Mouse (Mus musculus) gastrocnemius, adult 8-10 months (tissue): Measurements from ENCODE around the gene Pds5b. TPM values are rescaled to one million over a fixed set of nuclear protein-coding genes. Genes with fewer than 3 reads are reported as not detected.
"Not testable (repeated sequence)": the region's sequence is repeated elsewhere in the genome, so short reads cannot be mapped to it uniquely, and the experiment has no call there.

Source experiments
- DNase-seq, 2 experiments: peaks; one replicate each; pipeline ENCODE4 v3.0.0; 2022; ENCODE audit warnings: low spot score in 2 of 2
- total RNA-seq, 4 experiments: library from RNA; stranded (reverse); gene quantifications; 2 replicates each; pipeline ENCODE4 v1.2.4; 2022

Pds5b gene
- total RNA-seq, 4 experiments from 2014 or later: 21.0 to 24.1 (median 22.8) TPM

DNA sequence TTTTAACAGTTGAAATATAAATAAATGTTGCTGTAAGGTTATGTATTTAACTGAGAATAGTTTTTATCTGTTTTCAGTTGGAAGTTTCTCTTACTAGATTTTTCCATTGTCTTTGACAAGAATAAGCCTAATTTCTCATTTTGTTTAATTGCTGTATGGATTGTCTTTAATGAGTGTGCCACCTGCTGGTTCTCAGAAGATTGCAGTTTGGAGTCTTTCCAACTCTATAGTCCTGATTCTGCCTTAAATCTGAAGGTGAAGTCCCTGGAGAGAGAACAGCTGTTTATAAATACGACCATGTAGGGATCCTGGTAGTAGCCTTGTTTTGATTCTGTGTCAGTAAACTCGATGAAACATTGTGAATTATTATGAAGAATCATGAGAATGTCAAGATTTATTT is 29.2 kb downstream of the Pds5b start:
- no peak for DNase-seq

DNA sequence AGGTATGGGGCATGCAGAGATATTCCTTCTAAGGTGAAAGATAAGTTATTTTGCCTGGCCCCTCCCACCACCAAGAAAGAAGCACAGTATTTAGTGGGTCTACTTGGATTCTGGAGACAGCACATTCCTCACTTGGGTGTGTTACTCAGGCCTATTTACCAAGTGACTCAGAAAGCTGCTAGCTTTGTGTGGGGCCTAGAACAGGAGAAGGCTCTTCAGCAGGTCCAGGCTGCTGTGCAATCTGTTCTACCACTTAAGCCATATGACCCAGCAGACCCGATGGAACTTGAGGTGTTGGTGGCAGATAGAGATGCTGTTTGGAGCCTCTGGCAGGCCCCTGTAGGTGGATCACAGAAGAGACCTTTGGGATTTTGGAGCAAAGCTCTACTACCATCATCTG is 33.1 kb downstream of the Pds5b start:
- not testable (repeated sequence) for DNase-seq

DNA sequence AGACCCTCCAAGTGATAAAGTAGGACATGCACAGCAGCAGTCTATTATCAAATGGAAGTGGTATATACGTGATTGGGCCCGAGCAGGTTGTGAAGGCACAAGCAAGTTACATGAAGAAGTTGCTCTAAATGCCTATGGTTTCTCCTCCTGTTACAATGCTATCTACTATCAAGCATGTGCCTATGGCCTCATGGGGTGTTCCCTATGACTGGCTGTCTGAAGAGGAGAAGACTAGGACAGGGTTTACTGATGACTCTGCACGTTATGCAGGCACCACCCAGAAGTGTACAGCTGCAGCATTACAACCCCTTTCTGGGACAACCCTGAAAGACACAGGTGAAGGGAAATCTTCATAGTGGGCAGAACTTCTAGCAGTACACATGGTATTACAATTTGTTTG is 33.6 kb downstream of the Pds5b start:
- DNase-seq: not testable (repeated sequence)

DNA sequence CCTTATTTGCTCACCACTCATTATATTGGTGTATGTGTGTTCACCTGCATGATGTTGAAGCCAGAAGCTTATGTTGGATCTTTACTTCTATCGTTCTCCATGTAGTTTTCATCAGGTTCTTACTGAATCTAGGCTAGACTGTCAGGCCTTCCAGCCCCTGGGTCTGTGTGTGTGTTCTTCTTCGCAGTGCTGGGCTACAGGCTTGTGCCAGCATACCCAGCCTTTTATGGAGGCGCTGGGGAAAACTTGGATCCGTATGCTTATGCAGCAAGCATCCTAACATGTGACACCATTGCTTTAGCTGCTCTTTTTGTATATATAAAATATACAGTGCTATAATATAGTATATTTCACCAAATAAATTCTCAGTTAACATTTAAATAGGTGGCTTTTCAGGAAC is 38.0 kb downstream of the Pds5b start:
- DNase-seq: no peak

DNA sequence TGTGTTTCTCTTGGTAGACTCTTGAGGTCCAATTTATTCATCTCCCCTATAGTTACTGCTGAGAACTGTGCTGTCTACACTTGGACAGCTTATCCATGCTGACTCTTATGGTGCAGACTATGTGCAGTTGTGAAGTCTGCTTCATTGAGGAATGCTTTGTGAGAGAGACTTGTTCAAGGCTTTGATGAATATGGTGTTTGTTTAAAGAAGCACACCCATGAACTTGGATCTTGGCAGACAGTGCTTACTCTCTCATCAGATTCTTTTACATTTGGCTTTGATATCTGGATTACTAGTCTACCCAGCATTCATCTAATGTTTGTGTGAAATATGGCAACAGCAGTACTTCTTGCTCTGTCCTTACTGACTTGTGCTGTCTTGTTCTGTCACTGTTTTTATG is 39.9 kb downstream of the Pds5b start:
- no peak for DNase-seq

DNA sequence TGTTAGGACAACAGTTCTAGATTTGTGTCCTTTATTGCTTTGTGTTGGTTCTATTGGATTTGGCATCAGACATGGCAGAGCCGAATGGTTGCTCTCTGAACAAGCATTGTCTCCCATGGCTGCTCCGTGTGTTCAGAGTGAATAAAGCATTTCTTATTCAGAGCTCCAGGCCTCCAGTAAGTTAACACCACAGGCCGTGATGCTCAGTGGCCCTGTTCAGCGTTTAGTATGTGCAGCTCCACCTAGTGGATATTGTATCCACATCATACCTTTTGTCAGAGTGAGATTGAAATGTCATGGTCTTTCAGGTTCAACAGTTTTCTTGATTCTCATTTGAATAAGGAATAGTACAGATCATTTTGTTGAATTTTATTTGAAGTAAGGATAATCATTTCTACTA is 44.2 kb downstream of the Pds5b start:
- no peak for DNase-seq

DNA sequence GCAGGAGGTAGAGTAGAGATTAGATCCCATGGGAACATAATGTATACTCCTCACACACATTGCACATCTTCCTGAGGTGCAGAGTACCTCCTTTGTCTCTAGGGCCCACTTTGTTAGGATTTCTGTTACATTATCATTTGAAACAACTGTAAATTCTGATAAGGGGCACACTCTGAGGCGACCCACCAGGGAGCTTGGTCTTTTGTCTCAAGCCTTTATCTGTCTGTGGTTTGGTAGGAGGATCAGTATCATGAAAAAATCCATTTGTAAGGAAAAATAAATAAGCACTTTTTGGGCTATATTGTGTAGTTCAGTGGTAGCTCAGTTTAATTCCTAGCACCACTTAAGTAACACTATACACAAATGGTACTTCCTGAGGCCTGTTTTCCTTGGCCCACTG is 51.1 kb downstream of the Pds5b start:
- DNase-seq: no peak

DNA sequence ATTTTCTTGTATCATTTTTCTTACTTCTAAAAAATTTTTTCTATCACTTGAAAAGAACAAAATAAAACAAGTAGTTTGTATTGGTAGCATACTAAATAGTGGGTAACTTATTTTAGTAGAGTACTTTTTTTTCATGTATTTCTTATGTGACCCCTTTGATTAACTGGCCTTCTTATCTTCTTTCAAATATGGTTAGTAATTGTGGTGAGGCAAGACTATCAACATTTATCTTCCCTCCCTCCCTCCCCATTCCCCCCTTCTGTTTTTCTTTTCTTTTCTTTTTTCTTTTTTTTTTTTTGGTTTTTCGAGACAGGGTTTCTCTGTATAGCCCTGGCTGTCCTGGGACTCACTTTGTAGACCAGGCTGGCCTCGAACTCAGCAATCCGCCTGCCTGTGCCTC is 63.5 kb downstream of the Pds5b start:
- DNase-seq: not testable (repeated sequence)

DNA sequence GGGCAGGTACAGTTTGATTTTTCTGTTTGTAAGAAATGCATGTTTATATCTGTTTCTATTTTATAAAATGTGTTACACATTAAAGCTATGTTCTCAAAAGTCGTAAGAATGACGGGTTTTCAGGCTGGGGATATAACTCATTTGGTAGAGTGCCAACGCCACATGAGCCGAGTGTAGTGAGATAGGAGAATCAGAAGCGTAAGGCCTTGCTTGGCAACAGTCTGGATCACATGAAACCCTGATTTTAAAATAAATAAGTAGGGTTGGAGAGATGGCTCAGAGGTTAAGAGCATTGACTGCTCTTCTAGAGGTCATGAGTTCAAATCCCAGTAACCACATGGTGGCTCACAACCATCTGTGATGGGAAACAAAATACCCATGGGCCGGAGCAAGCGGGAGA is 65.8 kb downstream of the Pds5b start:
- no peak for DNase-seq

- no peak for DNase-seq
These were observed 67.1 kb downstream of the Pds5b start for GRCm38 (mm10) chr5:150740597-150740996.

- no peak for DNase-seq
These were observed 83.1 kb downstream of the Pds5b start for GRCm38 (mm10) chr5:150756623-150757022.

GRCm38 (mm10) chr5:150772403-150772802 is 98.9 kb downstream of the Pds5b start:
- DNase-seq: no peak

GRCm38 (mm10) chr5:150773083-150773482 is 99.5 kb downstream of the Pds5b start:
- DNase-seq: no peak

DNA sequence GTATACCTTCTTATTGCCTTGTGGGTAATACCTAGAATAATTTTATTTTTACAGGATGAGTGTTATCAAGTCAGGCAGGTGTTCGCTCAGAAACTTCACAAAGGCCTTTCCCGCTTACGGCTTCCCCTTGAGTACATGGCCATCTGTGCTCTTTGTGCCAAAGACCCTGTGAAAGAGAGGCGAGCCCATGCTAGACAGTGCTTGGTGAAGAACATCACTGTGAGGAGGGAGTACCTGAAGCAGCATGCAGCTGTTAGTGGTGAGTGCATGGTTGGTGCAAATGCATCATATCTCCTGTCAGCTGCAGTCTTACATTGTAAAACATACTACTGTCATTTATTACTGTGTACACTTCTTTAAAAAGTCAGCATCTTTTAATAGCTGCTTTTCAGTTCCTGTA is 114.7 kb downstream of the Pds5b start:
- no peak for DNase-seq

- no peak for DNase-seq
These were observed 115.5 kb downstream of the Pds5b start for GRCm38 (mm10) chr5:150789039-150789438.

DNA sequence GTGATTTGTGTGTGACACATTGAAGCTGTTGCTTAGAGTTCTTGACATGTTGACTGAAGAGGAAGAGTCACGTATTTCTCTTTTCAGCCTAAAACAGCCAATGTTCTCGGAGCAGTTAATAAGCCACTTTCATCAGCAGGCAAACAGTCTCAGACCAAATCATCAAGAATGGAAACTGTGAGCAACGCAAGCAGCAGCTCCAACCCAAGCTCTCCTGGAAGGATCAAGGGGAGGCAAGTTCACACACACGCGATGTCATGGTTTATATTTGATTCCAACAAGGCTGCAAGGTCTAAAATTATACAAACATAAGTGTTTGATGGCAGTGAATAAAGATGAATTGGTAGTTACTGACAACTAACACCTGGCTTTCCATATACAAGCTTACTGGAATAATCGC is 120.6 kb downstream of the Pds5b start:
- no peak for DNase-seq

DNA sequence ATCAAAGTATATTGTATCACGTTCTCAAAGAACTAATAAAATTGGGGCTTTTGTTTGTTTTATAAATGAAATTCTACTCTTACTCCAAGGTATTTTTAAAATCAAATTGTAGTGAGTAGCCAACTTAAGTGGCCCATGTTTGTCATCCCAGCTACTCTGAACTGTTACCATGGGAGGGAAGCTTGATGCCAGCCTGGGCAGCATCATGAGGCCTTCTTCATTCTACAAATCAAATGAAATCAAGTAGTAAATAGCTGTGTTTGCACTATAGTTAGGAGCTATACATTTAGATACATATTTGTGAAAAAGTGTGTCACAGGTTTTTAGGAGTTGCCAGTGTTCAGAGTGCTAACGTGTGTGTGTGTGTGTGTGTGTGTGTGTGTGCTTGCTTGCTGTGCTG is 126.5 kb downstream of the Pds5b start:
- DNase-seq: no peak

DNA sequence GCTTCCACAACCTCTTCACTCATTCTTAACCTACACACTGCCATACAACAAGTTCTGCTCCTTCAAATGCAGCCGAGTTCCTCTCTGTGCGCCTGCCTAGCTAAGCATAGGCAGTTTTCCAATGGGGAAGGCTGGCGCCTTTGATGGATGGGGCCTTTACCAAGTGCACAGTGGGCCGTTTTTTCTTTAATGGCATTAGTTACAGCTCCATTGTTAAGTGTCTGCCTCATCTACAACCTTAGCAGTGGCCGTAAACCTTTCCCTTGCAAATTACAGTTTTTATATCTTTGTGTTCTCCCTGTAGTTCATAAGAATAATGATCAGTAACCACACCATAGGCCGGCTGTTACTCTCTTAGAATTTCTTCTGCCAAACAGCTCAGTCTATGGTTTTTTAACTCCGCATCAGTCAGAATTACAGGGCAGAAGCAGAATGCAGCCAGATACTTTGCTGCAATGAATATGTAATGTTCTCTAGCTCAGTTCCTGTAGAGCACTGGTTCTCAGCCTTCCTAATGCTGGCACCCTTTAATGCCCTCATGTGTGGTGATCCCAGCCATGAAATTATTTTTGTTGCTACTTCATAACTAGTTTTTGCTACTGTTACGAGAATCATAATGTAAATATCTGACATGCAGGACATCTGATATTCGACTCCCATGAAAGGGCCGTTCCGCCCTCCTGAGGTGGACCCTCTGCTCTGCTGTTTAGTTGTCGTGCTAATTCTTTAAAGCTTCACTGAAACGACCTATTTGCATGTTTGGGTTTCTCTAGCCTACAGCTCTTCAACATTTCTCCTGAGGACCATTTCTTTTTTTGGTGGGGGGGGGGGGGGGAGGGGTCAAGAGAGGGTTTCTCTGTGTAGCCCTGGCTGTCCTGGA is 140.8 kb downstream of the Pds5b start:
- DNase-seq: no peak

GRCm38 (mm10) chr5:150815400-150815799 is 141.9 kb downstream of the Pds5b start:
- DNase-seq: no peak

GRCm38 (mm10) chr5:150816775-150817174 is 143.2 kb downstream of the Pds5b start:
- no peak for DNase-seq

- DNase-seq: no peak
These were observed 144.5 kb downstream of the Pds5b start for GRCm38 (mm10) chr5:150818041-150818440.

GRCm38 (mm10) chr5:150818886-150819285 is 145.3 kb downstream of the Pds5b start:
- no peak for DNase-seq

DNA sequence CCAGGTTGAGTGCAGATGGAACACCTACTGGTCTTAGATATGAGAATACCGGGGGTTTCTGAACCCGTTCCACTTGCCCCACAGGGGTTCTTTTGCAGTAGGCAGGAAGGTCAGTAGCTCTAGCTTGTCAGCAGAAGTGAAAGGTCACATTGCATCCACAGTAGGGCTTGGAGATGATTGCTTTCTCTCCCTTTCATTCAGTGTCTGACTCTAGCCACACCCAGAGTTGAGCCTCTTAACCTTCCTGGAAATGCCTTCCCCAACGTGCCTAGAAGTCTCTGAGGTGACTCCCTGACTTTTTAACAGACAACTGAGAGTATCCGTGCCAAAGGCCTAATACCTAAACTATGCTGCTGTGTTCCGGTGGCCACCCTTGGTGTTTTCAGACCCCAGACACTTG is 146.0 kb downstream of the Pds5b start:
- DNase-seq: no peak
